Mouse (Mus musculus) C2C12 (cell line): ENCODE measurements around the gene Arl6ip5.

Experiments
- CEBPB ChIP-seq: IDR thresholded peaks from one replicate; pipeline ENCODE4 v1.6.1; 2011; ENCODE audit warnings: low read depth, mild to moderate bottlenecking, control low read depth, moderate library complexity
- CTCF ChIP-seq: IDR thresholded peaks from one replicate; pipeline ENCODE4 v1.5.1; 2011; ENCODE audit not compliant: control insufficient read depth, insufficient read depth, insufficient read length
- FOSL1 ChIP-seq: IDR thresholded peaks from one replicate; pipeline ENCODE4 v1.8.0; 2011; ENCODE audit warnings: mild to moderate bottlenecking, low read length; ENCODE audit not compliant: poor library complexity, insufficient read depth, severe bottlenecking
- MAX ChIP-seq: IDR thresholded peaks from one replicate; pipeline ENCODE4 v1.6.1; 2011; ENCODE audit warnings: mild to moderate bottlenecking, control low read depth
- MYOD1 ChIP-seq: IDR thresholded peaks from one replicate; pipeline ENCODE4 v1.6.1; 2011; ENCODE audit warnings: low read depth; ENCODE audit not compliant: control insufficient read depth, insufficient read length
- USF1 ChIP-seq: IDR thresholded peaks from one replicate; pipeline ENCODE4 v1.6.1; 2011; ENCODE audit warnings: low read depth, mild to moderate bottlenecking, control low read depth, moderate library complexity

- no peak for TF ChIP-seq MAX
- TF ChIP-seq CTCF, result no peak
- no peak for TF ChIP-seq MYOD1
- TF ChIP-seq USF1, result no peak
- TF ChIP-seq CEBPB, result no peak
- no peak for TF ChIP-seq FOSL1
Observed at GRCm38 (mm10) chr6:97210962-97211601, 593 bp downstream of the Arl6ip5 start.
